Mouse (Mus musculus) intestine, embryonic 15.5 days (tissue): ENCODE data around the gene Aspscr1. TPM values are rescaled to one million over a fixed set of nuclear protein-coding genes. Genes with fewer than 3 reads are reported as not detected.

Experiments
- ATAC-seq: fragments of 200-750 bp; cut with Nextera tagmentation; 2 replicates; pipeline ENCODE4 v1.8.0; 2017; ENCODE audit warnings: moderate TSS enrichment, moderate library complexity
- H3K27ac ChIP-seq: fragments of 300-500 bp; sonication (generic); 2 replicates; pipeline ENCODE4 v1.5.1; 2015; ENCODE audit warnings: mild to moderate bottlenecking, inconsistent platforms
- H3K27me3 ChIP-seq: fragments of 300-500 bp; sonication (generic); replicated peaks from 2 replicates; pipeline ENCODE4 v1.6.1; 2015; ENCODE audit warnings: inconsistent platforms
- H3K36me3 ChIP-seq: fragments of 300-500 bp; sonication (generic); 2 replicates; pipeline ENCODE4 v1.6.1; 2015; ENCODE audit warnings: inconsistent platforms
- H3K4me1 ChIP-seq: fragments of 300-500 bp; sonication (generic); replicated peaks from 2 replicates; pipeline ENCODE4 v1.6.1; 2015; ENCODE audit warnings: inconsistent platforms
- H3K4me2 ChIP-seq: fragments of 300-500 bp; sonication (generic); replicated peaks from 2 replicates; pipeline ENCODE4 v1.6.1; 2015; ENCODE audit warnings: mild to moderate bottlenecking, inconsistent platforms
- H3K4me3 ChIP-seq: fragments of 300-500 bp; sonication (generic); replicated peaks from 2 replicates; pipeline ENCODE4 v1.5.1; 2015; ENCODE audit warnings: inconsistent platforms
- H3K9ac ChIP-seq: fragments of 300-500 bp; sonication (generic); 2 replicates; pipeline ENCODE4 v1.6.1; 2015; ENCODE audit warnings: inconsistent platforms
- H3K9me3 ChIP-seq: fragments of 300-500 bp; sonication (generic); 2 replicates; pipeline ENCODE4 v1.6.1; 2016; ENCODE audit warnings: inconsistent platforms
- WGBS: fragments of 180-500 bp; shearing (Covaris S2); methylation state at CpG from one replicate; pipeline ENCODE4 v1.1.7; 2015; 5-methylcytosine and 5-hydroxymethylcytosine counted together
- polyA plus RNA-seq: library from polyadenylated mRNA; unstranded; fragments of >200 nt; fragmentation: Nextera tagmentation; extraction: Ambion mirVana; gene quantifications from 2 replicates; pipeline ENCODE4 v1.2.1, GENCODE M21; 2015

Gene Aspscr1
- polyA plus RNA-seq, result 96.0 and 103 TPM in 2 replicates

DNA sequence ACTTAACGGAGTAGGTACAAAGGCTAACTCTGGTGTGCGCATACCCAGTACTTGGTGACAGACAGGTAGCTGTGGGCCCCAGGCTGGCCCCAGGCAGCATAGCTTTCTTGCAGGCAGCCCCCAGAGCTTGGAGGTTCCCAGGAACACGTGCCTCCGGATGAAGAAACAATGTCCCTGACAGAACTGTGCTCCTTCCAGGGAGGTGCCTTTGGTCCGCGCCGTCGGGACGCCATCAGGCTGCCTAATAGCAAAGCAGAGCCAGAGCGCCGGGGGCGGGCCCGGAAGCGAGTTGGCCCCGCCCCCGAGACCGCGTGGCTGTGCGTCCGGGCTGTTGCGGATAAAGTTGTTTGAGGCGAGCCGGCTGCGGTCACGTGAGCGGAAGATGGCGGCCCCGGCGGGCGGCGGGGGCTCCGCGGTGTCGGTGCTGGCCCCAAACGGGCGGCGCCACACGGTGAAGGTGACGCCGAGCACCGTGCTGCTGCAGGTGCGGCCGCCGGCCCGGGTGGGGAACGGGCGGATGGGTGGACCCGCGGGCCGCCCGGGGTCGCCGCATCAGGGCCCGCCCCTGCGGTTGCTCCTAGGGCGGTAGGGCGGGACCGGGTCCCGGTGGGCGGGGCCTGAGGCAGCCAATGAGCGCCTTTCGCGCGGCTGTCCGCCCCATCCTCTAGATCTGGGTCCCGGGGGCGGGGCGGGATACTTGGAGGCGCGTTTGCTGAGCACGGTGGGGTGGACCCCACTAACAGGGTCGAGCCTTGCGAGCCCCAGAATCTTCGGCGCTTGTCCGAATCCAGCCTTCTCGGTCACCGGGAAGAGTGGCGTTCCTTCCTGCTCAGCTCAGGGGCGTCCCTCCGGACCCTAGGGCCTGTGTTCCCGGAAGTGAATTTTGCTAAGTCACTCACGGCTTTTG, at the start of gene Aspscr1:
Gene Aspscr1 (plus strand): TSS at position 287 of the 907 bp plus-strand sequence.
- peak; percentile 99 for ATAC-seq
- Histone ChIP-seq H3K4me3 (peak within 1 kb of the TSS; percentile 66), H3K27me3 (no peaks in the 10 kb centered on the region), H3K36me3 (peaks cover under 1% of the 10 kb centered on the region; the same call in 1 of the 2 replicates), H3K9me3 (no peaks in the 10 kb centered on the region), H3K27ac (peak within 1 kb of the TSS; percentile 81), H3K4me1 (peaks cover 8% of the 10 kb centered on the region; the same call in 1 of the 2 replicates), H3K4me2 (peak within 1 kb of the TSS; percentile 67), H3K9ac (peak within 1 kb of the TSS; percentile 66)
- WGBS, result under 1% methylated on average over 83 of the region's 83 CpGs

- Histone ChIP-seq H3K27ac (peak overlapping the region; percentile 85), H3K27me3 (no peaks in the 10 kb centered on the region), H3K9me3 (no peaks in the 10 kb centered on the region), H3K4me1 (peaks cover 20% of the 10 kb centered on the region), H3K4me2 (peak overlapping the region; percentile 93), H3K9ac (peak overlapping the region; percentile 78), H3K36me3 (peaks cover 19% of the 10 kb centered on the region), H3K4me3 (peak overlapping the region; percentile 93)
- 12% methylated on average over 30 of the region's 30 CpGs for WGBS
- peak; percentile 82 for ATAC-seq
These were observed 48.7 kb upstream of the Aspscr1 start for GRCm38 (mm10) chr11:120623961-120624679.

GRCm38 (mm10) chr11:120624680-120625111, 48.1 kb upstream of the Aspscr1 start:
- H3K4me1 ChIP-seq, result peaks cover 25% of the 10 kb centered on the region
- H3K4me2 ChIP-seq, result peak overlapping the region; percentile 93
- H3K9ac ChIP-seq, result peak overlapping the region; percentile 78
- H3K4me3 ChIP-seq, result peak overlapping the region; percentile 93
- H3K27me3 ChIP-seq, result no peaks in the 10 kb centered on the region
- peak overlapping the region; percentile 85 for H3K27ac ChIP-seq
- no peaks in the 10 kb centered on the region for H3K9me3 ChIP-seq
- peak; percentile 85 for ATAC-seq
- peaks cover 22% of the 10 kb centered on the region for H3K36me3 ChIP-seq
- WGBS, result under 1% methylated on average over 53 of the region's 53 CpGs

GRCm38 (mm10) chr11:120625152-120625775, 47.5 kb upstream of the Aspscr1 start, which contains the start of gene Sirt7:
Sirt7 (minus strand) TSS chr11:120625240.
- peaks cover 31% of the 10 kb centered on the region for H3K4me1 ChIP-seq
- ATAC-seq, result peak; percentile 27
- peak within 1 kb of the TSS; percentile 78 for H3K9ac ChIP-seq
- 14% methylated on average over 5 of the region's 5 CpGs for WGBS
- H3K4me3 ChIP-seq, result peak within 1 kb of the TSS; percentile 93
- H3K9me3 ChIP-seq, result no peaks in the 10 kb centered on the region
- no peaks in the 10 kb centered on the region for H3K27me3 ChIP-seq
- H3K36me3 ChIP-seq, result peaks cover 17% of the 10 kb centered on the region
- peak within 1 kb of the TSS; percentile 93 for H3K4me2 ChIP-seq
- peak within 1 kb of the TSS; percentile 85 for H3K27ac ChIP-seq

DNA sequence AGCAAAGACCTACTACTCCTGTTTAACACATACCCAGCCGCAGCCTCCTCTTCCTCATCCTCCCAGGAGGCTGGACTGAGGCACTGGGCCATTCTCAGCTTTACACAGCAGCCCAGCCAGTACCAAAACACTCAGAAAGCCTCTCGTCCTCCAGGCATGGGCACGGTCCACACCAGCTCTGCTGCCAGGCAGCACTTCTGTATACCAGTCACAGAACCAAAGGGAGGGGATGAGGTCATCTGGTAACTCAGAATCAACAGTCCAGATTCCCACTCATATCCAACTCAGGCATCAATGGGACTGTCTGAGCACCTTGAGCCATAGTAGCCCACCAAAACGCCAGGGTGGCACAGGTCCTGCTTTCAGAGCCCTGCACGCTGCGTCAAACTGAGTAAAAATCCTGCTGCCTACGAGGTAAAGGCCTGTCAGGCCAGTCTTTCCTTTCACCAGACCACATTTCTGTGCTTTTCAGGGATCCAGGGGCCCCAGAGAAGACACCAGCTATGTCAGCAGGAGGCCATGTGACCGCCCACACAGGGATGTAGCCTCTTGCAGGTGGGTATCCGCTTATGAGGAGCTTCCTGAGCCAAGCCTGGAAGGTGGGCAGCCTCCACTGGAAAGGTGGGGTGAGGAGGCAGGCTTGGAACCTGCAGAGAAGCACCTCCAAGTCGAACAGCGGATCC, 45.8 kb upstream of the Aspscr1 start:
- Histone ChIP-seq H3K27ac (no peak overlapping the region), H3K9ac (no peak overlapping the region; the same call in 1 of the 2 replicates)

DNA sequence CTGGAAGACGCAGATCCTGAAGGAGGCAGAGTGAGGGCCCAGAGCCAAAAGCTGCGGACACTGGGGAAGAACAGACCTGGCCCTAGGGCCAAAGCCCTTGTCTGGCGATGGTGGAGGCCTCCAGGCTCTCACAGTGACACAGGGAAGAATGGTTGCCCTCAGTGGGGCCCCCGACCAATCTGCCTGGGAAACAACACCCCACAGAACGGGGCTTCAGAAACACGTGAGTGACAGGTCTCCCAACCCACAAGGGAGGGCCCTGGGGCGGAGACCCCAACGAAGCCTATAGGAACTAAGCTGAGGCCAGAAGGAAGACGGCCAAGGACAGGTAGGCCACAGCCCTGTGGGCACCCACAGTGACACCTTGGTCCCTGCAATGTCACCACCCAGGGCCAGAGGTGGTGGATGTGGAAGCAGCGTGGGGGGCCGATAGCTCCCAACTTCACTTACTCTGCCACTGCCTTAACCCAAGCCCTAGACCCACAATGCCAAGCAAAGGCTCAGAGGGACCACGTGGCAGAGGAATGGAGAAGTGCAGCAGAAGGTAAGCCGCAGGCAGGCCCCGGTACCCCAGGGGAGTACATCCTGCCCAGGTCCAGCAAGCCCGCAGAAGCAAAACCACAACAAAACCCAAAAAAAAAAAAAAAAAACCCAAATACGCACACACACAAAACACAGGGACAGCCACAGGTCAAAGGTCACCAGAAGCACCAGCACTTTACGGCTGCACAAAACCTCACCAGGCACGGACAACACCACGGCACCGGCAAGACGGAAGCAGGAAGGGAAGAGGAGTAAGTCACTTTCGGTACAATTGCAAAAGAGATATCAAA, 45.1 kb upstream of the Aspscr1 start:
- H3K27ac ChIP-seq, result no peak overlapping the region
- no peak overlapping the region for H3K4me3 ChIP-seq
- no peak overlapping the region; the same call in 1 of the 2 replicates for H3K9ac ChIP-seq
- no peaks in the 10 kb centered on the region for H3K9me3 ChIP-seq
- H3K4me1 ChIP-seq, result peaks cover 51% of the 10 kb centered on the region
- H3K27me3 ChIP-seq, result no peaks in the 10 kb centered on the region
- H3K36me3 ChIP-seq, result peaks cover 13% of the 10 kb centered on the region
- no peak for ATAC-seq
- WGBS, result 72% methylated on average over 22 of the region's 22 CpGs
- no peak overlapping the region for H3K4me2 ChIP-seq

More for the DNA sequence above, 45.8 kb upstream of the Aspscr1 start:
- no peak for ATAC-seq
- Histone ChIP-seq H3K36me3 (peaks cover 13% of the 10 kb centered on the region), H3K9me3 (no peaks in the 10 kb centered on the region), H3K4me1 (peaks cover 45% of the 10 kb centered on the region), H3K4me2 (no peak overlapping the region), H3K4me3 (no peak overlapping the region), H3K27me3 (no peaks in the 10 kb centered on the region)
- 91% methylated on average over 11 of the region's 11 CpGs for WGBS

GRCm38 (mm10) chr11:120628601-120629340, 44.0 kb upstream of the Aspscr1 start:
- peak overlapping the region; percentile 12; the same call in 1 of the 2 replicates for H3K4me2 ChIP-seq
- no peaks in the 10 kb centered on the region for H3K9me3 ChIP-seq
- 0 out of 2 replicates have a peak overlapping the region, but pooled peaks have one; percentile 79 for H3K27ac ChIP-seq
- ATAC-seq, result no peak
- WGBS, result 93% methylated on average over 23 of the region's 23 CpGs
- H3K27me3 ChIP-seq, result no peaks in the 10 kb centered on the region
- peaks cover 48% of the 10 kb centered on the region for H3K4me1 ChIP-seq
- H3K36me3 ChIP-seq, result peaks cover 13% of the 10 kb centered on the region
- no peak overlapping the region for H3K4me3 ChIP-seq
- H3K9ac ChIP-seq, result no peak overlapping the region

DNA sequence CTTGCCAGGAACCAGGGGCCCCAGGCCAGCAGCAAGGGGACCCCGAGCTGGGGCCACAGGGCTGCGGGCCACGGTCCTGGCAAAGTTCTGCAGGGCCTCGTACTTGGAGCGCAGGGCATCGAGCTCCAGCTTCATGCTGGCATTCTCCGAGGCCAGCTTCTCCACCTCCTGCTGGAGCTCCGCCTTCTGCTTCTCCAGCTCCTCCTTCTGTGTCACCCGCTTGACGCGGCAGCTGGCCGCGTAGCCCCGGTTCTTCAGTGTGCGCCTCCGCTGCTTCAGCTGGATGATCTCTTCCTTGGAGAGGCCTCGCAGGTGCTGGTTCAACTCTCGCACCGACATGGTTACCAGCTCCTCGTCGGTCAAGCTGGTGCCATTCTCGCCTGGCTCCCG, 43.4 kb upstream of the Aspscr1 start:
- Histone ChIP-seq H3K4me2 (peak overlapping the region; percentile 85), H3K27me3 (no peaks in the 10 kb centered on the region), H3K27ac (peak overlapping the region; percentile 79), H3K4me1 (peaks cover 48% of the 10 kb centered on the region), H3K9ac (peak overlapping the region; percentile 29), H3K36me3 (peaks cover 13% of the 10 kb centered on the region), H3K9me3 (no peaks in the 10 kb centered on the region), H3K4me3 (no peak overlapping the region)
- WGBS, result 71% methylated on average over 23 of the region's 23 CpGs
- no peak for ATAC-seq

DNA sequence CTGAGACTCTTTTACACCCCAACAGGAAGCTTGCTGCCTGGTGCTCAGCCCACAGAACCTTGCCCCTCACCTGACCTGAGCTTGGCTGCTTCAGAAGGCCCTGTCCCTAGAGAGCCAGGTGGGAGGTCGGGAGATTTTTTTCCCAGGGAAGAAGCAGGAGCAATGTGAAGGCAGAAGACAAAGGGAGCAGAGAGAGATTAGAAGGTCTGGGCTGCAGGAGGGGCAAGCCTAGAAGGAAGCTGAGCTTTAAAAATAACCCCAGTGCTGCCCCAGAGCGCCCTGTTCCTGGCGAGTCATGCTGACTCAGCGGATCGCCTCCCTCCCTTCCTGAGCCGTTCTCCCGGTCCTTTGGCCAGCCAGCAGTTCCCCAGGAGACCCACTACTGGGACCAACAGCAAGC, 42.9 kb upstream of the Aspscr1 start:
- H3K27me3 ChIP-seq, result no peaks in the 10 kb centered on the region
- H3K9ac ChIP-seq, result peak overlapping the region; percentile 29
- H3K4me1 ChIP-seq, result peaks cover 48% of the 10 kb centered on the region
- peaks cover 13% of the 10 kb centered on the region for H3K36me3 ChIP-seq
- peak overlapping the region; percentile 79 for H3K27ac ChIP-seq
- peak overlapping the region; percentile 85 for H3K4me2 ChIP-seq
- ATAC-seq, result 0 out of 2 replicates have a peak, but pooled peaks have one; percentile 9
- WGBS, result 34% methylated on average over 7 of the region's 7 CpGs
- H3K4me3 ChIP-seq, result peak overlapping the region; percentile 17; the same call in 1 of the 2 replicates
- H3K9me3 ChIP-seq, result no peaks in the 10 kb centered on the region

DNA sequence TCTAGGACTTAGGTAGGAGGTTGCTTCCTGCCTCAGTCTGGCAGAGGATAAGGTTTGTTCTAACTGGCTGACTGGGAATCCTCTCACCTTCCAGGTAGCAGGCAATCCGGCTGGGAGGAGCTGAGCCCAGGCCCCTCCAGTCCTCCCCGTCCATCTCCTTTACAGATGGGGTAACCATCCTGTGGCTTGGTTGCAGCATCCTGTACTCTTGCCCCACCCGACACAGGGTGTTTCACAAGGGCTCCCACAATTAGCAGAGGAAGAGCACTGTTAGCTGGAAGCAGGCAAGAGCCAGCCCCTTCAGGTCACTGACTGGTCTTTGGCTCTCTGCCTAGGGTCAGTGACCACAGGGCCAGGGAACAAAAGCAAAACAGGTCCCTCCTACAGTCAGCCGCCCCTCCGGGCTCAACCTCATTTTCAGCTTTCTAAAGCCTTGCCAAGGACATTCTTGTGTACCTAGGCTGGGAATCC, 42.3 kb upstream of the Aspscr1 start:
- Histone ChIP-seq H3K27ac (peak overlapping the region; percentile 79), H3K9me3 (no peaks in the 10 kb centered on the region), H3K36me3 (peaks cover 13% of the 10 kb centered on the region), H3K4me3 (peak overlapping the region; percentile 17; the same call in 1 of the 2 replicates), H3K27me3 (no peaks in the 10 kb centered on the region), H3K4me1 (peaks cover 44% of the 10 kb centered on the region), H3K4me2 (peak overlapping the region; percentile 85), H3K9ac (peak overlapping the region; percentile 29)
- WGBS, result 54% methylated on average over 5 of the region's 5 CpGs
- no peak for ATAC-seq
